Mouse (Mus musculus) layer of hippocampus, adult 8-10 months (tissue): ENCODE measurements around the gene Gm15085. TPM values are rescaled to one million over a fixed set of nuclear protein-coding genes. Genes with fewer than 3 reads are reported as not detected.
"Not testable (repeated sequence)": the region's sequence is repeated elsewhere in the genome, so short reads cannot be mapped to it uniquely, and the experiment has no call there.

Experiments
- DNase-seq, 2 experiments: peaks; one replicate each; pipeline ENCODE4 v3.0.0; 2022; ENCODE audit warnings: low spot score in 2 of 2
- total RNA-seq, 4 experiments: library from RNA; stranded (reverse); gene quantifications; 2 replicates each; pipeline ENCODE4 v1.2.4; 2022

Gene Gm15085
- not detected for total RNA-seq

DNA sequence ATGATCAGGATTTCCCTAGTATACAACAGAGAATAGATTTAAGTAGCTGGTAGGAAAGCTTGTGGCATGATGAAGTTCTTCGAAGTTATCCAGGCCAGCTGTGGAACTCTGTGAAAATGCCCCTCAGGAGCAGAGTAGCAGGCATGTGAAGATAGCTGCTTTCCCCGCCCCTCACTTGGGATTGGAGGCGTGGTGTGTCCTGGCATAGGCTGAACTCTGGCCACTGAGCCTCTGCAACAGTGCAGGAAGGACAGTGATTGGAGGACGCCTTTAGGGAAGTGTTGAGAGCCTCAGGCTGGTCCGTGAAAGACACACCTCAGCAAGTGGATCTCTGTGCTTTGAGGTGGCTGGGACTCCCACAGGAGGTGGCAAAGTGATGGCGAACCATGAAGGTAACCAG is at the start of gene Gm15085:
Gene Gm15085, plus strand, starts transcription at position 301 of the 400 bp plus-strand sequence.
- not testable (repeated sequence) for DNase-seq

Other genes starting within 250 kb of the Gm15085 start
- not detected for gene Gm15093, start 175.2 kb upstream of the Gm15085 start, total RNA-seq
- not detected for gene Gm10439, start 147.0 kb downstream of the Gm15085 start, total RNA-seq